Mouse (Mus musculus) limb, embryonic 13.5 days (tissue): ENCODE measurements around the gene Rnf186. TPM values are rescaled to one million over a fixed set of nuclear protein-coding genes. Genes with fewer than 3 reads are reported as not detected.
"Not testable (repeated sequence)": the region's sequence is repeated elsewhere in the genome, so short reads cannot be mapped to it uniquely, and the experiment has no call there.

ENCODE experiments used
- ATAC-seq: fragments of 200-750 bp; cut with Nextera tagmentation; 2 replicates; pipeline ENCODE4 v1.8.0; 2017; ENCODE audit warnings: low read depth, moderate number of reproducible peaks, moderate TSS enrichment; ENCODE audit not compliant: low FRiP score
- H3K27ac ChIP-seq: fragments of 300-500 bp; sonication (generic); 2 replicates; pipeline ENCODE4 v1.5.1; 2015; ENCODE audit warnings: inconsistent platforms, mild to moderate bottlenecking, moderate library complexity
- H3K27me3 ChIP-seq: fragments of 300-500 bp; sonication (generic); 2 replicates; pipeline ENCODE4 v1.6.1; 2015; ENCODE audit warnings: mild to moderate bottlenecking, inconsistent platforms
- H3K36me3 ChIP-seq: fragments of 300-500 bp; sonication (generic); 2 replicates; pipeline ENCODE4 v1.6.1; 2015; ENCODE audit warnings: inconsistent platforms, mild to moderate bottlenecking, moderate library complexity
- H3K4me1 ChIP-seq: fragments of 300-500 bp; sonication (generic); 2 replicates; pipeline ENCODE4 v1.6.1; 2015; ENCODE audit warnings: inconsistent platforms
- H3K4me2 ChIP-seq: fragments of 300-500 bp; sonication (generic); replicated peaks from 2 replicates; pipeline ENCODE4 v1.6.1; 2015; ENCODE audit warnings: inconsistent platforms, mild to moderate bottlenecking, moderate library complexity
- H3K4me3 ChIP-seq: fragments of 300-500 bp; sonication (generic); 2 replicates; pipeline ENCODE4 v1.5.1; 2015; ENCODE audit warnings: moderate library complexity, mild to moderate bottlenecking, inconsistent platforms
- H3K9ac ChIP-seq: fragments of 300-500 bp; sonication (generic); 2 replicates; pipeline ENCODE4 v1.6.1; 2015; ENCODE audit warnings: mild to moderate bottlenecking, inconsistent platforms
- H3K9me3 ChIP-seq: fragments of 300-500 bp; sonication (generic); 2 replicates; pipeline ENCODE4 v1.6.1; 2016; ENCODE audit warnings: inconsistent platforms
- WGBS: fragments of 180-500 bp; shearing (Covaris S2); methylation state at CpG from one replicate; pipeline ENCODE4 v1.1.7; 2015; 5-methylcytosine and 5-hydroxymethylcytosine counted together
- polyA plus RNA-seq: library from polyadenylated mRNA; unstranded; fragments of >200 nt; fragmentation: Nextera tagmentation; extraction: Ambion mirVana; gene quantifications from 2 replicates; pipeline ENCODE4 v1.2.1, GENCODE M21; 2015

Gene Rnf186
- polyA plus RNA-seq, 1 experiment from 2014 or later: 0.27 TPM

- H3K36me3 ChIP-seq: no peaks in the 10 kb centered on the region
Measured at GRCm38 (mm10) chr4:138972827-138973718, 6.2 kb downstream of the Rnf186 start, which contains the start of gene Tmco4. TSS of gene Tmco4 (plus strand) at chr4:138972888.

DNA sequence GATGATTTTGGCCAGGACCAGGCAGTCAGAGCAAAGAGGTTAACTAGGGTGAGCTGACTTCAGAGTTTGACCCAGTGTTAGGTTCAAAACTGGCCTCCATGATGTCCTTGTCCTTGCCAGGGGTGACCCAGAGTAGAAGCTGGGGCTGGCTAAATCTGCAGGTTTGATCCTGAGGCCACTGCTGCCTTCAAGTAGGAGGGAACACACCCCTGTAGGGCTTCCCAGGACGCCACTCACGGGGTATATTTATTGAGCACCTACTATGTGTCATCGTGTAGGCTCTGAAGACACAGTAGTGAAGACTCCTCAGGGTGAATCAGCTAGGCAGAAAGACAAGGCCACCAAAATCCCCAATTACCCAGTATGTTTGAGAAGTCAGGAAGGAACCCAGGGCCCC lies 6.8 kb downstream of the Rnf186 start:
- no peaks in the 10 kb centered on the region for H3K9me3 ChIP-seq
- WGBS: 57% methylated on average over 3 of the region's 3 CpGs
- H3K27me3 ChIP-seq: no peaks in the 10 kb centered on the region
- H3K9ac ChIP-seq: peak overlapping the region; percentile 79
- no peak overlapping the region for H3K27ac ChIP-seq
- H3K4me2 ChIP-seq: peak overlapping the region; percentile 94
- H3K4me3 ChIP-seq: peak overlapping the region; percentile 62
- no peaks in the 10 kb centered on the region for H3K36me3 ChIP-seq
- no peak for ATAC-seq
- peaks cover 17% of the 10 kb centered on the region for H3K4me1 ChIP-seq

More at GRCm38 (mm10) chr4:138972827-138973718, 6.2 kb downstream of the Rnf186 start, which contains the start of gene Tmco4:
- peak within 1 kb of the TSS; percentile 79 for H3K9ac ChIP-seq
- no peaks in the 10 kb centered on the region for H3K9me3 ChIP-seq
- H3K27ac ChIP-seq: peak within 1 kb of the TSS; percentile 73
- peaks cover 17% of the 10 kb centered on the region for H3K4me1 ChIP-seq
- peak within 1 kb of the TSS; percentile 94 for H3K4me2 ChIP-seq
- no peaks in the 10 kb centered on the region for H3K27me3 ChIP-seq
- peak within 1 kb of the TSS; percentile 62 for H3K4me3 ChIP-seq
- ATAC-seq: peak; percentile 77
- 1% methylated on average over 48 of the region's 60 CpGs for WGBS

- WGBS: 76% methylated on average over 2 of the region's 2 CpGs
- H3K4me2 ChIP-seq, ATAC-seq, H3K27me3 ChIP-seq, H3K36me3 ChIP-seq, H3K9me3 ChIP-seq, H3K9ac ChIP-seq, H3K27ac ChIP-seq, H3K4me3 ChIP-seq: not testable (repeated sequence)
- H3K4me1 ChIP-seq: peaks cover 17% of the 10 kb centered on the region
Measured at GRCm38 (mm10) chr4:138974540-138974939, 7.6 kb downstream of the Rnf186 start.

GRCm38 (mm10) chr4:138975194-138975593 lies 8.3 kb downstream of the Rnf186 start:
- 35% methylated on average over 3 of the region's 3 CpGs for WGBS
- Histone ChIP-seq H3K4me3 (no peak overlapping the region), H3K9ac (no peak overlapping the region), H3K4me2 (no peak overlapping the region), H3K4me1 (peaks cover 17% of the 10 kb centered on the region), H3K27me3 (no peaks in the 10 kb centered on the region), H3K36me3 (no peaks in the 10 kb centered on the region), H3K27ac (no peak overlapping the region), H3K9me3 (no peaks in the 10 kb centered on the region)
- ATAC-seq: no peak

DNA sequence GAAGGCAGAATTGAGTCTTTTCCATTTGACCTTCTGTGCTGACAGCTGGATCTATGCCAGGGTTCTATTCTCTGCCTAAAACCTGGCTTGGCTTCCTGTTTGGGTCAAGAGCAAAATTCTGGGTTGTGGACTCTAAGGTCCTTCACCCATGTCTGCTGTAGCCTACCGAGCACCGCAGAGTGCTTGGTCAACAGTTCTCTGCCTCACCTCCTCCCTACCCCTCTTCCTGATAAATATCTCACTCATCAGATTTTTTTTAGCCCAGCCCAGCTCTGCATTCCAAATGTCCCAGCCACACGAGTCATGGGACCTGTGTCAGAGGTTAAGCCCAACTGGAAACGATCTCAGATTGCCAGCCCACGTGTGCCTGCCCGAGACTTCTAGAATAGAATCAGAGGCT lies 9.1 kb downstream of the Rnf186 start:
- H3K27me3 ChIP-seq: no peaks in the 10 kb centered on the region
- no peaks in the 10 kb centered on the region for H3K9me3 ChIP-seq
- H3K4me3 ChIP-seq: no peak overlapping the region
- H3K4me1 ChIP-seq: peaks cover 17% of the 10 kb centered on the region
- 69% methylated on average over 6 of the region's 6 CpGs for WGBS
- H3K4me2 ChIP-seq: no peak overlapping the region
- no peak overlapping the region for H3K27ac ChIP-seq
- H3K9ac ChIP-seq: no peak overlapping the region
- no peaks in the 10 kb centered on the region for H3K36me3 ChIP-seq
- ATAC-seq: no peak

DNA sequence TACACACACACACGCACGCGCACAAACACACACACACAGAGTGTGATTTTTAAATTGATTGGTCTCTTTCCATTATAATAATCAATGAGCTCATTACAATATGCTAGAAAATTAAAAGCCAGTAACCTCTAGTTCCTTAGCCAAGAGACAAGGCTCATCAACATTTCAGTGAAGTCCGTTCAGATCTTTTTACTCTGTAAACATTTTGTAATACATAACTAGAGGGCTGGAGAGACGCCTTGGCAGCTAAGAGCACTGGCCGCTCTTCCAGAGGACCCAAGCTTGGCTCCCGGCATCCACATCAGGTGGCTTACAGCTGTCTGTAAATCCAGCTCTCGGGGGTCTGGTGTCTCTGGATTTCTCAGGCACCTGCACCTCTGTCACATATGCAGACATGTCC lies 13.1 kb downstream of the Rnf186 start:
- no peaks in the 10 kb centered on the region for H3K36me3 ChIP-seq
- ATAC-seq: no peak
- 82% methylated on average over 8 of the region's 8 CpGs for WGBS

DNA sequence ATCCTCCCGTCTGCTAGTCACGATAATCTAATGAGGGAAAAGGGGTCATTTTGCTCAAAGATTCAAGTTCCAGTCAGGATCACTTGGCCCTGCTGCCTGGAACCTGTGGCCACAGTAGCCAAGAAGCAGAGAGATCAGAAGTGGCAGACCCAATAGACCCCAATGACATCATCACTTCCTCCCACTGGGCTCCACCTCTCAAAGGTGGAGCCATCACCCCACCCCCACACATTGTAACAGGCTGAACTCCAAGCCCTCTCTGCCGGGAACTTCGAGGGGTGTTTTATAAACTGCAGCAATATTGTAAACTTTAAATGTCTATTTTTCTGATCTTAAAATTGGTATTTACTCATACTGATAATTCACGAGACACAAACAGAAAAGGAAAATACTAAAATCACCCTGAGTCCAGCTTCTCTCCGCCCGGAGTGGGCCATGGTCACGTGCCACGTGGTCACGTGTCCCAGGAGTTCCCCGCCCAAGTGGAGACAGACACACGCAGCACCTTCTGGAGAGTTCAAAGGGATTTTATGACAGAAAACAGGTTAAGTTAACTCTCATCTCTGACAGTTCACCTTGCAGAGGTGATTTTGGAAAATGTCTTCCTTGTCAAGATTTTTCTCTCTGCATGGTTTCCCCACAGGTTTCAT lies 14.0 kb downstream of the Rnf186 start:
- H3K4me3 ChIP-seq: peak overlapping the region; percentile 16
- peak overlapping the region; percentile 44 for H3K4me2 ChIP-seq

More for the DNA sequence above, 13.1 kb downstream of the Rnf186 start:
- no peak overlapping the region for H3K4me3 ChIP-seq
- no peaks in the 10 kb centered on the region for H3K27me3 ChIP-seq
- no peaks in the 10 kb centered on the region for H3K4me1 ChIP-seq
- H3K4me2 ChIP-seq: no peak overlapping the region
- H3K27ac ChIP-seq: no peak overlapping the region
- H3K9me3 ChIP-seq: no peaks in the 10 kb centered on the region
- H3K9ac ChIP-seq: no peak overlapping the region

DNA sequence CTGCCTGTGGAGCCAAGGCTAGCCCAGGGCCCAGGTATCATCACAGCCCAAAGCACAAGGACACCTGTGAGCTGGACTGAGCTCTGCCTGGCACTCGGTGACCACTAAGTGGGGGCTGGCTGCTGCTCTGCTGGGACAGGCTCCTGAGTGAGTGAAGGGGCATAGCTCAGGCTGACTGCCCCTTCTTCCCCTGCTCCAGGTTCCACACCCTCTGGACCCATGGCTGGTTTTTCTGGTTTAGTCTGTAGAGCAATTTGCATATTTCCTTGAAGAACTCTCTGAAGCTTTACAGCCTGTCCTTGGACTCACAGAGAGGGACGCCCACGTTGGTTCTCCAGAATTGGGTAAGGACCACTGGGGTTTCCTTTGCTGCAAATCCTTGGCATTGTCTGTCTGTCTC lies 16.5 kb downstream of the Rnf186 start:
- Histone ChIP-seq H3K4me3 (no peak overlapping the region), H3K27ac (no peak overlapping the region), H3K4me1 (no peaks in the 10 kb centered on the region), H3K9ac (no peak overlapping the region), H3K4me2 (no peak overlapping the region), H3K36me3 (no peaks in the 10 kb centered on the region), H3K9me3 (no peaks in the 10 kb centered on the region), H3K27me3 (no peaks in the 10 kb centered on the region)
- 66% methylated on average over 3 of the region's 3 CpGs for WGBS
- no peak for ATAC-seq

More for the DNA sequence above, 14.0 kb downstream of the Rnf186 start:
- 18% methylated on average over 12 of the region's 12 CpGs for WGBS
- ATAC-seq: no peak
- H3K9ac ChIP-seq: no peak overlapping the region
- no peaks in the 10 kb centered on the region for H3K9me3 ChIP-seq
- H3K27ac ChIP-seq: no peak overlapping the region
- H3K4me1 ChIP-seq: no peaks in the 10 kb centered on the region
- H3K27me3 ChIP-seq: no peaks in the 10 kb centered on the region
- H3K36me3 ChIP-seq: no peaks in the 10 kb centered on the region

- 78% methylated on average over 7 of the region's 7 CpGs for WGBS
- no peak for ATAC-seq
- Histone ChIP-seq H3K27me3 (no peaks in the 10 kb centered on the region), H3K36me3 (no peaks in the 10 kb centered on the region), H3K4me1 (no peaks in the 10 kb centered on the region), H3K9me3 (no peaks in the 10 kb centered on the region), H3K9ac (no peak overlapping the region), H3K4me3 (no peak overlapping the region), H3K4me2 (no peak overlapping the region), H3K27ac (no peak overlapping the region)
Measured at GRCm38 (mm10) chr4:138984744-138985143, 17.8 kb downstream of the Rnf186 start.

DNA sequence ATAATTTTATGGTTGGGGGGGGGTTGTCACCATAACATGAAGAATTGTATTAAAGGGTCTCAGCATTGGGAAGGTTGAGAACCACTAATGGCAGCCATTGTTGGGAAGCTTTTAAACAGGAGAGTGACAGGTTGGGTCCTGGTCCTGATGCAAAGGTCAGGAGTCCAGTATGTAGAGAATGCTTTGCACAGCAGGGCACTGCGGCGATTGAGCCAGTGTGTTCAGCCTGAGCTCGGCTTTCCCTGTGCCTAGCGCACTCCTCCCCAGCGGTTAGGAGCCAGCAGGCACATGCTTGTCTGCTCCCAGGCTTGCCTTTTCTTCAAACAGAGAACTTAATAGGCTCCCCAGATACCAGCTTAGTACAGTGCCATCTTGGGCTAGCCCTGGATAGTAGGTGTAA lies 19.4 kb downstream of the Rnf186 start:
- Histone ChIP-seq H3K27me3 (no peaks in the 10 kb centered on the region), H3K4me1 (no peaks in the 10 kb centered on the region), H3K9me3 (no peaks in the 10 kb centered on the region), H3K4me3 (no peak overlapping the region), H3K4me2 (no peak overlapping the region), H3K27ac (no peak overlapping the region), H3K36me3 (no peaks in the 10 kb centered on the region), H3K9ac (no peak overlapping the region)
- WGBS: 65% methylated on average over 5 of the region's 5 CpGs
- no peak for ATAC-seq

DNA sequence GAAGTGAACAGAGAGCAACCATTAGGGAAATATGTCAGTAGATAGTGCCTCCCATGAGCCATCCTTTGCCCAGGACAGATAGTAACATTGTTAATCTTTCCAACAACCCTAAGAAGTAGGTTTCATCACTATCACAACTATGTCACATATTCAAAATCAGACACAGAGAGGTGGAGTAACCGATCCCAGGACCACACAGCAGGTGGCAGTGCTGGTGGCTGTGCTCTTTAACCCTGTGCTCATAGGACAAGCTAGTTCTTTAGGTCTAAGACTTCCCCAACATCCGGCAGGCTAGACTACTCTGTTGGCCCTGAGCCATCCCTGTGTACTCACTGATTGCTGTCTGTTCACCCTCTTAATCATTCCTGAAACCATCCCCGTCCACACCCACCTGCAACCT lies 27.5 kb downstream of the Rnf186 start:
- ATAC-seq: no peak
- H3K4me1 ChIP-seq: no peaks in the 10 kb centered on the region
- WGBS: 67% methylated on average over 3 of the region's 3 CpGs
- no peak overlapping the region for H3K4me3 ChIP-seq
- H3K9ac ChIP-seq: no peak overlapping the region
- no peak overlapping the region for H3K27ac ChIP-seq
- no peaks in the 10 kb centered on the region for H3K36me3 ChIP-seq
- no peaks in the 10 kb centered on the region for H3K9me3 ChIP-seq
- no peak overlapping the region for H3K4me2 ChIP-seq
- no peaks in the 10 kb centered on the region for H3K27me3 ChIP-seq

GRCm38 (mm10) chr4:138996410-138996809 lies 29.5 kb downstream of the Rnf186 start:
- 78% methylated on average over 5 of the region's 5 CpGs for WGBS
- H3K9me3 ChIP-seq: no peaks in the 10 kb centered on the region

More at GRCm38 (mm10) chr4:138996410-138996809, 29.5 kb downstream of the Rnf186 start:
- no peaks in the 10 kb centered on the region for H3K27me3 ChIP-seq
- no peak overlapping the region for H3K9ac ChIP-seq
- no peaks in the 10 kb centered on the region for H3K4me1 ChIP-seq
- H3K4me2 ChIP-seq: no peak overlapping the region
- H3K27ac ChIP-seq: no peak overlapping the region
- H3K36me3 ChIP-seq: no peaks in the 10 kb centered on the region
- H3K4me3 ChIP-seq: no peak overlapping the region
- ATAC-seq: no peak
